Mouse (Mus musculus): ENCODE data around the gene Fndc11. TPM values are rescaled to one million over a fixed set of nuclear protein-coding genes. Genes with fewer than 3 reads are reported as not detected.

Fndc11 gene
- polyA plus RNA-seq, 1 experiment from 2014 or later: 0.26 TPM

DNA sequence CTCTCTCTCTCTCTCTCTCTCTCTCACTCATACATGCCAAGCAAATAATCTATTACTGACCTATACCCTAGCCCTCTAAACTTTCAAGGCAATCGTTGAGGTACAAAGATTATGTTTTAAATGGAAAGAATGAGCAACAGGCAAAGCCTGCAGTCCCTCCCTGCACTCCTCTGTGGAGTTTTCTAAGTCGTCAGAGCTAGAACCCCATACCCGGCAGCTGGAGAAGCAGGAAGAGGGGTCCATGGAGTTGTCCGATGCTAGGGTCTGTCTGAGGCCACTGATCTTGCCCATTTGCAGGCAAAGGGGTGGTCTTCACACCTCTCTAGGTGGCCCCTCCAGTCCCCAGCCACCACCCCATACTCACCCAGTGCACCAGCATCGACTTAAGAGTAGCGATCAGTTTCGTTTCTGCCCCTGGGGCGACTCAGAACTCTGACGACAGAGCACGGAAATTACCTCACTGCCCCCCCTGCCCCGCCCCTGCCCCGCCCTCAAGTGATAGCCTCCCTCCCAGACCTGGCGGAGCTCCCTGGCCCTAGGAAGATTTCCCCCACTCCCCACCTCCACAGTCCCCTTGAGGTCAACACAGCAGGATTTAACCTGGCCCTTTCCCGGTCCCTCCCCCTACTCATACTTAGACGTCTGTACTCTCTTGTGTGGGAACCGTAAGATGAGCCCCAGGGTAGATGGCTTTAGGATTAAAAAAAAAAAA, 21.9 kb downstream of the Fndc11 start, which contains the start of gene Helz2:
Helz2 (minus strand) TSS at position 426 of the 712 bp plus-strand sequence.
- Histone ChIP-seq H3K27ac (ENCODE audit: low read depth, low read length) (no peak within 1 kb of the TSS), H3K36me3 (ENCODE audit: control insufficient read depth, insufficient read depth, low read length) (no peaks in the 10 kb centered on the region), H3K4me2 (ENCODE audit: low read length) (peak within 1 kb of the TSS; percentile 46), H3K4me1 (ENCODE audit: control insufficient read depth, insufficient read depth, low read depth, low read length) (no peaks in the 10 kb centered on the region), H3K9me3 (ENCODE audit: control insufficient read depth, low read length) (no peaks in the 10 kb centered on the region), H3K9ac (ENCODE audit: low read depth, low read length) (peak within 1 kb of the TSS; percentile 9; the same call in 1 of the 2 replicates), H3K27me3 (replicated peaks; ENCODE audit: control insufficient read depth, insufficient read depth, low read length) (no peaks in the 10 kb centered on the region), H3K4me3 (ENCODE audit: low read length) (peak within 1 kb of the TSS; percentile 26)
- ATAC-seq: no peak
- WGBS: 16% methylated on average over 16 of the region's 16 CpGs

DNA sequence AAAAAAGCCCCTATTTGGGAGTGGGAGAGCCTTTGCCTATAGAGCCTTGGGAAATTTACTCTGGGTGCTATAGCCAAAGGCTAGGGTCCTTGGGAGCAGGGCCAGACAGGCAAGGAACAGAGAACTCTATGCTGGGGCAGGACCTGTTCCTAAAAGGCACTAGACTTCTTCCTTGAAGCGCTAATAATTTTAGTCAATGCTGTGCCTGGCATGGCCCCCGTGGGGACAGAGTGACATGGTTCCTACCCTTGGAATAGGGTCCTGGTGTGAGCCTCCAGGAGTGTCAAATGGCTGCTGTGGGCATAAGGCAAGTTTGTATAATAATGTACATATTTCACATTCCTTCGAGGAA, 22.5 kb downstream of the Fndc11 start:
- H3K4me1 ChIP-seq (ENCODE audit: control insufficient read depth, insufficient read depth, low read depth, low read length): no peaks in the 10 kb centered on the region
- ATAC-seq: no peak
- no peak overlapping the region for H3K9ac ChIP-seq (ENCODE audit: low read depth, low read length)
- no peaks in the 10 kb centered on the region for H3K36me3 ChIP-seq (ENCODE audit: control insufficient read depth, insufficient read depth, low read length)
- H3K4me3 ChIP-seq (ENCODE audit: low read length): no peak overlapping the region
- H3K27me3 ChIP-seq (replicated peaks; ENCODE audit: control insufficient read depth, insufficient read depth, low read length): no peaks in the 10 kb centered on the region
- no peak overlapping the region for H3K27ac ChIP-seq (ENCODE audit: low read depth, low read length)
- peak overlapping the region; percentile 46 for H3K4me2 ChIP-seq (ENCODE audit: low read length)
- 69% methylated on average over 3 of the region's 3 CpGs for WGBS
- H3K9me3 ChIP-seq (ENCODE audit: control insufficient read depth, low read length): no peaks in the 10 kb centered on the region

DNA sequence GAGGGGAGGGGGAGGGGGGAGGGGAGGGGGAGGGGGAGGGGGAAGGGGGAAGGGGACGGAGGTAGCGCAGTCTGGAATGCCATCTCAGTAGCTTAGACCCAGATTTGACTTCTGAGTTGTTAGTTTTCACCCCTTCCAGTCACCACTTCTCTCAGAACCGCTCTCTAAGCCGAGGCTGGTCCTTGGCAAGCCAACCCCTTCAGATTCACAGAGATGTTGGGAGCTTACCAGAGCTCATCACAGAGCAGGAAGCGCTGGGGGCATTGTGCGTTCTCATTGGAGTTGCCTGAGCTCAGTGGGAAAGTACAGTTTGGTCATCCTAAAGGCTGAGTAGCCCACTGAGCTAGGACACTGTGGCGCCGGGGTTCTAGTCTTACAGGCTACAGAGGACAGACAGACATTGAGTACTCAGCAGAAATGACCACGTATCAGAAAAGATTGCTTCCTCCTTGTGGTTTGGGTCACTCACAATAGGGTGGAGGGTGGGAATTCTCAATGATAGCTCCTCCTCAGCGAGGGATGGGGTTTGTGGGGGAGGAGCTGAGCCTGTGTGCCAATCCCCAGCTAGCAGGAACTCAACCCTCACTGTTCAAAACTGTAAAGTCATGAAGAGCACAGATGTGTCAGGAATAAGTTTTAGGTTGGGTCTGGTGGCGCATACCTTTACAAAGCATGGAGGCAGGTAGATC, 24.0 kb downstream of the Fndc11 start:
- no peak for ATAC-seq
- no peaks in the 10 kb centered on the region for H3K9me3 ChIP-seq (ENCODE audit: control insufficient read depth, low read length)
- no peak overlapping the region for H3K4me3 ChIP-seq (ENCODE audit: low read length)
- no peaks in the 10 kb centered on the region for H3K4me1 ChIP-seq (ENCODE audit: control insufficient read depth, insufficient read depth, low read depth, low read length)
- H3K27ac ChIP-seq (ENCODE audit: low read depth, low read length): no peak overlapping the region
- H3K36me3 ChIP-seq (ENCODE audit: control insufficient read depth, insufficient read depth, low read length): no peaks in the 10 kb centered on the region
- no peak overlapping the region for H3K4me2 ChIP-seq (ENCODE audit: low read length)
- no peaks in the 10 kb centered on the region for H3K27me3 ChIP-seq (replicated peaks; ENCODE audit: control insufficient read depth, insufficient read depth, low read length)
- WGBS: 47% methylated on average over 11 of the region's 11 CpGs
- H3K9ac ChIP-seq (ENCODE audit: low read depth, low read length): no peak overlapping the region

DNA sequence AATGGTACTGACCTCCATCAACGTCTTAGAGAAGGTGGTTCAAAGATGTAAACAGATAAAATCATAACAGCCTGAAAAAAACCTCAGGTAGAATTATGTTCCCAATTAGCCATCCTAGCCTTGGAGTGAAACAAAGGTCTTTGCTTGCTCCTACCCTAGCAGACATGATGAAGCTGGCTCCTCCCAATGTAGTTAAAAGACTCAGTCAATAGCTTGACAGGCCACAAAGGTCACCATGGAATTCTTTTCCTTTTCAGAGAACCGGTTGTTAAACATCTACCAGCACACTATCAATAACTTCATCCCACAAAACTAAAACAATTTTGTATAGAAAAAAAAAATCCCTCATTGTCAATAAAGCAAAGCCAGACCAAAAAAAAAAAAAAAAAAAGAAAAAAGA, 25.2 kb downstream of the Fndc11 start:
- H3K4me3 ChIP-seq (ENCODE audit: low read length): no peak overlapping the region
- no peak overlapping the region for H3K27ac ChIP-seq (ENCODE audit: low read depth, low read length)
- no peak for ATAC-seq
- H3K4me1 ChIP-seq (ENCODE audit: control insufficient read depth, insufficient read depth, low read depth, low read length): no peaks in the 10 kb centered on the region
- 14% methylated on average over 2 of the region's 2 CpGs for WGBS
- no peaks in the 10 kb centered on the region for H3K27me3 ChIP-seq (replicated peaks; ENCODE audit: control insufficient read depth, insufficient read depth, low read length)
- no peaks in the 10 kb centered on the region for H3K9me3 ChIP-seq (ENCODE audit: control insufficient read depth, low read length)
- no peaks in the 10 kb centered on the region for H3K36me3 ChIP-seq (ENCODE audit: control insufficient read depth, insufficient read depth, low read length)
- H3K9ac ChIP-seq (ENCODE audit: low read depth, low read length): no peak overlapping the region
- H3K4me2 ChIP-seq (ENCODE audit: low read length): no peak overlapping the region

DNA sequence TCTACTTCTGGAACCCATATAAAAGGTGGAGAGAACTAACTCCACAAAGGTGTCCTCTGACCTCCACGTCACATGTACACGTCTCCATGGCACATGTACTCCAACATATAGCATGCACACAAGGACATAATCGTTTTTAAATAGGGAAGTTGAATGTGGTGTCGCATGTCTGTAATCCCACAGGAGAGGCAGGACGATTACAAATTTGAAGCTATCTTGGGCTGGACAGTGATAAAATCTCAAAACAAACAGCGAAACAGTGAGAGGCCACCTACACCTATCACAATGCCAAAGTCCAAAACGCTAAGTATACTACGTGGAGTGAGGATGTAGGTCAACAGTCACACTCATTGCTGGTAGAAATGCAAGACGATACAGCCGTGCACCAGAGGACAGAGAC, 29.4 kb downstream of the Fndc11 start:
- Histone ChIP-seq H3K4me2 (ENCODE audit: low read length) (no peak overlapping the region), H3K9ac (ENCODE audit: low read depth, low read length) (no peak overlapping the region), H3K4me1 (ENCODE audit: control insufficient read depth, insufficient read depth, low read depth, low read length) (no peaks in the 10 kb centered on the region), H3K4me3 (ENCODE audit: low read length) (no peak overlapping the region), H3K9me3 (ENCODE audit: control insufficient read depth, low read length) (no peaks in the 10 kb centered on the region), H3K27me3 (replicated peaks; ENCODE audit: control insufficient read depth, insufficient read depth, low read length) (no peaks in the 10 kb centered on the region), H3K36me3 (ENCODE audit: control insufficient read depth, insufficient read depth, low read length) (peaks cover 20% of the 10 kb centered on the region), H3K27ac (ENCODE audit: low read depth, low read length) (no peak overlapping the region)
- WGBS: 88% methylated on average over 10 of the region's 10 CpGs
- no peak for ATAC-seq

DNA sequence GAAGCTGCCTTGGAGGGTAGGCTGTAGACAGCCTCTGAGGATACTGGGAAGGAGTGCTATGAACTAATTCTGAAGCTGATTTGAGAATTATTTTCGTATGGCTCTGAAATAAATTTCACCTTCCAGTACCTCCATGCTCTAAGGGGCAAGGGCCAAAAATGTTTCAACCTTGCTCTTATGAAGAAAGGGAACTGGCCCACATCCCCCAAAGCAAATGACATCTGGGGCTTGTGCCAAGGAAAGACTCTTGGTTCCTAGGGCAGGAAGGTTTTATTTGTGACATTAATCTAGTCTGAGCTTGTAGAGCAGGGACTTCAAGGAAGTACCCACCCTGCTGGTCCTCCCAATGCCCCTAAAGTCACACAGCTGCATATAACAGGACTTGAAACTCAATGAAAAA, 32.0 kb downstream of the Fndc11 start:
- H3K4me2 ChIP-seq (ENCODE audit: low read length): no peak overlapping the region
- ATAC-seq: no peak
- no peak overlapping the region for H3K9ac ChIP-seq (ENCODE audit: low read depth, low read length)
- H3K36me3 ChIP-seq (ENCODE audit: control insufficient read depth, insufficient read depth, low read length): peaks cover 37% of the 10 kb centered on the region
- H3K4me3 ChIP-seq (ENCODE audit: low read length): no peak overlapping the region
- H3K4me1 ChIP-seq (ENCODE audit: control insufficient read depth, insufficient read depth, low read depth, low read length): no peaks in the 10 kb centered on the region
- no peak overlapping the region for H3K27ac ChIP-seq (ENCODE audit: low read depth, low read length)
- H3K27me3 ChIP-seq (replicated peaks; ENCODE audit: control insufficient read depth, insufficient read depth, low read length): no peaks in the 10 kb centered on the region
- 88% methylated on average over 1 of the region's 1 CpGs for WGBS
- no peaks in the 10 kb centered on the region for H3K9me3 ChIP-seq (ENCODE audit: control insufficient read depth, low read length)

DNA sequence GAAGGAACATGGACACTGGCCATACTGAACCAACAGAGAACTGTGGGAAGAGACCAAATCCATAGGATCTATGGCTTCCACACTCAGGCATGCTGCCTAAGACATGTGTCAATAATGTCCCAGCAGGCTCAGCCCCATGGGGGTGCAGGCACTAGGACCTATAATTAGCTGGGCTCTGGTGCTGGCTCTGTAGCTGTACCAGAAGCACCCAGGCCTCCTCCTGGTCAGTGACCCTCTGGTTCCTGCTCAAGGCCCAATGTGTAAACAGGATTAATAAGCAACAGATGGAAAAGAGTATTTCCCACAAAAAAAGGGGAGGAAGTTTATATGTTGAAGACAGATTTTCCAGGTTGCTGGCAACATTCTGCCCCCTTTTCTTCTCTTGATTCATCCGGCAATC, 33.4 kb downstream of the Fndc11 start:
- no peak overlapping the region for H3K4me2 ChIP-seq (ENCODE audit: low read length)
- H3K4me3 ChIP-seq (ENCODE audit: low read length): no peak overlapping the region
- H3K9ac ChIP-seq (ENCODE audit: low read depth, low read length): no peak overlapping the region
- H3K27me3 ChIP-seq (replicated peaks; ENCODE audit: control insufficient read depth, insufficient read depth, low read length): no peaks in the 10 kb centered on the region
- no peak overlapping the region for H3K27ac ChIP-seq (ENCODE audit: low read depth, low read length)
- 92% methylated on average over 1 of the region's 1 CpGs for WGBS
- no peaks in the 10 kb centered on the region for H3K4me1 ChIP-seq (ENCODE audit: control insufficient read depth, insufficient read depth, low read depth, low read length)
- H3K9me3 ChIP-seq (ENCODE audit: control insufficient read depth, low read length): no peaks in the 10 kb centered on the region
- ATAC-seq: no peak
- H3K36me3 ChIP-seq (ENCODE audit: control insufficient read depth, insufficient read depth, low read length): peaks cover 39% of the 10 kb centered on the region

DNA sequence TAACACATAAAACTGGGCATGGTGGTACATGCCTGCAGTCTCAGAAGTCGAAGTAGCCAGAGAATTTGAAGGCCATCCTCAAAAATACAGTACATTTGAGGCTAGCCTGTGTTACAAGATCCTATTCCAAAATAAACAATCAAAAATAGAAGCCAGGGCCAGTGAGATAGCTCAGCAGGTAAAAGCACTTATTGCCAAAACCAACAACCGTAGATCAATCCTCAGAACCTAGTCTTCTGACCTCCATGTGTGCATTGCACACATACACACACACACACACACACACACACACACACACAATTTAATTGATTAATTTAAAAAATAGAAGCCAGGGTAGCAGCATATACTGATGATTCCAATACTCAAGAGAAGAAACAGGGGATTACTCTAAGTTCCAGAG, 47.0 kb downstream of the Fndc11 start:
- H3K27ac ChIP-seq (ENCODE audit: low read depth, low read length): no peak overlapping the region
- H3K36me3 ChIP-seq (ENCODE audit: control insufficient read depth, insufficient read depth, low read length): peaks cover 30% of the 10 kb centered on the region
- ATAC-seq: no peak
- H3K9ac ChIP-seq (ENCODE audit: low read depth, low read length): no peak overlapping the region
- H3K27me3 ChIP-seq (replicated peaks; ENCODE audit: control insufficient read depth, insufficient read depth, low read length): no peaks in the 10 kb centered on the region
- H3K9me3 ChIP-seq (ENCODE audit: control insufficient read depth, low read length): no peaks in the 10 kb centered on the region
- no peaks in the 10 kb centered on the region for H3K4me1 ChIP-seq (ENCODE audit: control insufficient read depth, insufficient read depth, low read depth, low read length)
- H3K4me3 ChIP-seq (ENCODE audit: low read length): no peak overlapping the region
- H3K4me2 ChIP-seq (ENCODE audit: low read length): no peak overlapping the region
- 97% methylated on average over 2 of the region's 2 CpGs for WGBS

DNA sequence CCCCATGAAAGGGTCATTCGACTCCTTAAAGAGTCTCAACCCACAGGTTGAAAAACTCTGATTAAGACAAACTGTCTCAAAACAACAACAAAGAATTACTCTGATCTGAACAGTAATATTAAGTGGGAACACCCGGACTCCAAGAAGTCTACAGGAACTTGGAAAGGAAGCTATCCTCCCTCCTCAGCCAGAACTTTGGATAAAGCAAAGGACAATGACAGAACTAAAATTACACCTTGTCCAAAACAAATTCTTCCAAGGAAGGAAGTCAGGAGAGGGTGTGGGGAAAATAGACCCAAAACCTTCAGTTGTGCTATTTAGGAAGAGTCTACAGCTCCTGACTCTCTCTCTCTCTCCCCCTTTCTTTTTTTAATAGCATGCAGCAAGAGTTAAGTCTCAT, 52.3 kb downstream of the Fndc11 start:
- no peak for ATAC-seq
- Histone ChIP-seq H3K4me2 (ENCODE audit: low read length) (no peak overlapping the region), H3K27me3 (replicated peaks; ENCODE audit: control insufficient read depth, insufficient read depth, low read length) (no peaks in the 10 kb centered on the region), H3K9ac (ENCODE audit: low read depth, low read length) (no peak overlapping the region), H3K4me1 (ENCODE audit: control insufficient read depth, insufficient read depth, low read depth, low read length) (no peaks in the 10 kb centered on the region), H3K9me3 (ENCODE audit: control insufficient read depth, low read length) (no peaks in the 10 kb centered on the region), H3K27ac (ENCODE audit: low read depth, low read length) (no peak overlapping the region), H3K36me3 (ENCODE audit: control insufficient read depth, insufficient read depth, low read length) (peaks cover 19% of the 10 kb centered on the region), H3K4me3 (ENCODE audit: low read length) (no peak overlapping the region)
- WGBS: 93% methylated on average over 2 of the region's 2 CpGs
